Mouse (Mus musculus) mesoderm, embryonic 11.5 days (tissue): ENCODE results near the gene Prr3.
A peak's percentile ranks its signal among the peaks of the same experiment; 100 is the strongest.
"Not testable (repeated sequence)": the region's sequence is repeated elsewhere in the genome, so short reads cannot be mapped to it uniquely, and the experiment has no call there.

ENCODE experiments used
- DNase-seq: peaks from one replicate; pipeline ENCODE4 v3.0.0-alpha.2; 2012; ENCODE audit warnings: low read depth, low spot score

Gene Prr3

GRCm38 (mm10) chr17:35937700-35938348 is 42.2 kb downstream of the Prr3 start:
- DNase-seq: peak; percentile 82

- not testable (repeated sequence) for DNase-seq
Measured at GRCm38 (mm10) chr17:35935763-35936162, 44.3 kb downstream of the Prr3 start.

GRCm38 (mm10) chr17:35932608-35933007 is 47.4 kb downstream of the Prr3 start:
- no peak for DNase-seq

GRCm38 (mm10) chr17:35930627-35931026 is 49.4 kb downstream of the Prr3 start:
- no peak for DNase-seq

- no peak for DNase-seq
Measured at GRCm38 (mm10) chr17:35929534-35929933, 50.5 kb downstream of the Prr3 start.

- DNase-seq: no peak
Measured at GRCm38 (mm10) chr17:35927471-35927870, 52.6 kb downstream of the Prr3 start.

- DNase-seq: no peak
Measured at GRCm38 (mm10) chr17:35923281-35923680, 56.8 kb downstream of the Prr3 start.

GRCm38 (mm10) chr17:35922566-35922965 is 57.5 kb downstream of the Prr3 start:
- DNase-seq: no peak
